Mouse (Mus musculus): Measurements from ENCODE around the gene Comp.

Gene Comp

DNA sequence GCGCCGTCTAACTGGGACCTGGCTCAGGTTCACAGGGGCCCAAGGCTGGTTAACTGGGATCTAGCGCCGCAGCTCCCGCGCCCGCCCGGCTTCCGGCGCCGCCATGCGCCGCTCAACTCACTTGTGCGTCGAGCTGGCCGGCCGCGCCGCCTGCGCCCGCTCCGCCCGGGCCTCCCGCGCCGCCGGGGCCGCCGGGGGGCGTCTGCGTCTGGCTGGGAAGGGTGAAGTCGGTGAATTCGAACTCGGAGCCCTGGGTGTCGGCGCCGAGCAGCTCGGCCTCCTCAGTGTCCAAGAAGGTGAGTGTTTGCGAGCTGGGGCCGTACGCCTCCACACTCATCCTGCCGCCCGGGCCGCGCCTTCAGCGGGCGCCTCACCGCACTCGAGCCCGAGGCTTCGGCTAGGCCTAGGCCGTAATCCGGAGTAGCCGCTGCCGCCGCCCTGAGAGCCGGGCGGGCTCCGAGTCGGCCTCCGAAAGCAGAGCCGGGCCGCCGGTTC is 20.7 kb upstream of the Comp start:
- in situ Hi-C loops (cut with MseI, MboI) = no loop called here

DNA sequence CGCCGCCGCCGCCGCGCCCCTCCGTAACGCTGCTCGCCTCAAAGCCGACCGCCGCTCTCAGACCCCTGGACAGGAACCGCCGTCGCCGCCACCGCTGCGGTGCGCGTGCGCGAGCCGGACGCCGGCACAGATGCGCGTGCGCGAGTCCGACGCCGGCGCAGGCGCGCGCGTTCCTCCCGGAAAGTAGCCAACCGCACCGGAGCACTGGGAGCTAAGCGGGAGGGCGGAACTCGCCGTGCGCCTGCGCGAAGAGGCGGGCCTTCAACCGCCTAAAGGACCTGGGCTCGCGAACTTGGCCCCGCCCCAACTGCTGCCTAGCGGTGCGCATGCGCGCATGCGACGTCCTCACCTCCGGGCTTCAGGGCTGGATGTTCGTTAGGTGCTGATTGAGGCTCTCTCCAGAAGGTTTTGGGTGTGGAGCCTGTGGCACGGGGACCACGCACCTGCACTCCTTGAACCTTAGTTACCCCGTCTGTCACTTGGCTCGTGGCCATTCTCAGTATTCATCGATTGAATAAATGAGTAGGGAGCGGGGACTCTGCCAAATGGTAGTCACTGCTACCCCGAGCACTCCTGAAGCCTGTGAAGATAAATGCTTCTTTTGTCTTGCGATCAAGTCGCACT is 20.1 kb upstream of the Comp start, which contains the start of gene Upf1:
Gene Upf1 (minus strand): TSS at position 85 of the 624 bp plus-strand sequence.
- in situ Hi-C loops (cut with MseI, MboI) = no loop called here

DNA sequence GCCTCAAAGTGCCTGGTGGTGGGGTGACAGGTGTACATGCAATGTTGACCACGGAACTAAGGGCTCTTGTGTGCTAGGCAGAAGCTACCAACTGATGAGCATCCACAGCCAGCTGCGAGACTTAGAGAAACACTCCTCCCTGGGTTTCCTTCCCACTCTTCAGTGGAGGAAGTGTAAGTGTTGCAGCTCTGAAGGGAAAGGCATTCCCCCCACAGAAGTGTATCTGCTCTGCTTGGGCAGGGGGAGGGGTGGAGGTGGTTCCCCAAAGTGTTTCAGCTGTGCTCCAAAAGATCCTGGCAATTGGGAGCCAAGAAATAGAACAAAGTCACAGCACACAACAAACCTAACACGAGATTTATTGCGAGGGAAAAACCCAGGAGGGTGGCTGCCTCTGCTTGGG is 19.4 kb upstream of the Comp start:
- in situ Hi-C loops (cut with MseI, MboI) = no loop called here

GRCm38 (mm10) chr8:70356111-70356510 is 17.2 kb upstream of the Comp start:
- in situ Hi-C loops (cut with MseI, MboI) = no loop called here

- in situ Hi-C loops (cut with MseI, MboI) = no loop called here
Observed at GRCm38 (mm10) chr8:70359411-70359810, 13.9 kb upstream of the Comp start.

GRCm38 (mm10) chr8:70360769-70361168 is 12.6 kb upstream of the Comp start:
- in situ Hi-C loops (cut with MseI, MboI) = no loop called here

GRCm38 (mm10) chr8:70361484-70362032 is 11.8 kb upstream of the Comp start:
- in situ Hi-C loops (cut with MseI, MboI) = no loop called here

DNA sequence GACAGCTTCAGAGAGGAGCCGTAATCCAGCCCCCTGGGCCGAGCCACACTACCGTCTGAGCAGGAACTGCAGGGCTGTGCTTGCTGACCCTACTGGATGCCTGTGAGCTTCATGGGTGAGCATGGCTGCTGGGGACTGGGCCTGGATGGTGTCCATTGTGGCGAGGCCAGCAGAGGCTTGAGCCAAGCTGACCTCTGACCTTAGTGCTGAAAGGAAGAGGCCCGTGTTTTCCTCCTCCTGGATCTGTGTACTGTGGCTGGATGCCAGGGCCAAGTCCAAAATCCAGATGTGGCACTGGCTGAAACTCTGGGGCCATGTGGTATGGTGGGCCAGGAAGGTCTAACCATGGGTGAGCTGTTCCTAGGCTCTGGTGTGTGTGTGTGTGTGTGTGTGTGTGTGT is 9.3 kb upstream of the Comp start:
- in situ Hi-C loops (cut with MseI, MboI) = no loop called here

GRCm38 (mm10) chr8:70366588-70366987 is 6.8 kb upstream of the Comp start:
- in situ Hi-C loops (cut with MseI, MboI) = no loop called here

DNA sequence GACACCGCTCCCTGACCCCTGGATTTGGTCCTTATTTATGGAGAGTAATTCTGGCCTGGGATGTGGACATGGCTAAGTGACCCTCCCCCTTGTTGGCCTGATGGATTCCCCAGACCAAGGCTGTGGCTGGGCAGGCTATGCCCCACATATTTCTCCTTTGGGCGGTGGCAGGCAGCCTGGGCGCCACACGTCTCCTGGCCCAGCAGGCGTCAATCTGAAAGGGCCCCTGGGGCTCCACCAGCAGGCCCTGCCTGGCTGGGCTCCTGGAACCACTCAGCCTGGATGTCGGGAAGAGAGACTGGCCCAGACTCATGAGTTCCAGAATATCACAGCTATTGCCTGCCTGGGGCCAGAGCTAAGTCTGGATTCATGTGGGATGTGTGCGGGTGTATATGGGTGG is 2.9 kb upstream of the Comp start:
- in situ Hi-C loops (cut with MseI, MboI) = no loop called here

DNA sequence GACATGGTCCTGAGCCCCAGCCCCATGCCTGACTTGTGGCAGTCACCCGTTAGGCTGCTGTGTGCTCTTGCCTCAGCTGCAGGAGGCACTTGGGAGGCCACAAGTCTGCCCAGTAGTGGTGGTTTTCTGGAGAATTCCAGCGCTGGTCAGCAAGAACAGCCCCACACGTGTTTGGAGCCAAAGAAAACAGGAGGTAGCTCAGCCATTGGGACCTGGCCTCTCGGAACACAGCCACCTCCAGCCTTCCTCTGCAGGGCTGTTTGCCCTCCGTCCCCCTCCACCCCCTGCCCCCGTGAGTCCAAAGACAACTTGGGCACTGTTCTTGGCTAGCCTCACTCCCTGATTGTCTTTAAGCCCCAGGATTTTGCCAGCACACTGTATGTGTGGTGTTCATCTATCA is 1.4 kb upstream of the Comp start:
- in situ Hi-C loops (cut with MseI, MboI) = no loop called here

DNA sequence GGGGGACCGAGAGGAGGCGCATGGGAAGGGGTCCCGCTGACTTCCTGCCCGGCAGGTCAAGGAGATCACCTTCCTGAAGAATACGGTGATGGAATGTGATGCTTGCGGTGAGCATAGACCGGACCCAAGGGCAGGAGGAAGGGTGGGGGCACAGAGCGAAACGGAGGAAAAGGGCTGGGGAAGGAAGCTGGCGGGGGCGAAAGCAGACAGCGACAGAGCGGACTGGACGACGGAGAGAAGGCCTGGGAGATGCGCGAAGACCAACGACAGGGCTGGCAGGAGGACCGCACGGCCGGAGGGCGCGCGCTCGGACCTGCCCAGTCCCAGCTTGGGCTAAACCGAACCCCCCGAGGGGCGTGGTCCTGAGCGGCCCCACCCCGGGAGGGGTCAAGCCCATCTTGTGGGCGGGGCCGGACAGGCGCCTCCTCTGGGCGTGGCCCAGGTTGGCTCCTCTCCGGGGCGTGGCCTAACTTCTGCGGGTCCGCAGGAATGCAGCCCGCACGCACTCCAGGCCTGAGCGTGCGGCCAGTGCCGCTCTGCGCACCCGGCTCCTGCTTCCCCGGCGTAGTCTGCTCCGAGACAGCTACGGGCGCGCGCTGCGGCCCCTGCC is 1.1 kb downstream of the Comp start:
- in situ Hi-C loops (cut with MseI, MboI) = no loop called here

- in situ Hi-C loops (cut with MseI, MboI) = no loop called here
Observed at GRCm38 (mm10) chr8:70375212-70375859, 2.0 kb downstream of the Comp start.

- in situ Hi-C loops (cut with MseI, MboI) = no loop called here
Observed at GRCm38 (mm10) chr8:70376275-70376741, 3.0 kb downstream of the Comp start.

- in situ Hi-C loops (cut with MseI, MboI) = no loop called here
Observed at GRCm38 (mm10) chr8:70377049-70377448, 3.7 kb downstream of the Comp start.

GRCm38 (mm10) chr8:70380069-70380468 is 6.7 kb downstream of the Comp start:
- in situ Hi-C loops (cut with MseI, MboI) = no loop called here

DNA sequence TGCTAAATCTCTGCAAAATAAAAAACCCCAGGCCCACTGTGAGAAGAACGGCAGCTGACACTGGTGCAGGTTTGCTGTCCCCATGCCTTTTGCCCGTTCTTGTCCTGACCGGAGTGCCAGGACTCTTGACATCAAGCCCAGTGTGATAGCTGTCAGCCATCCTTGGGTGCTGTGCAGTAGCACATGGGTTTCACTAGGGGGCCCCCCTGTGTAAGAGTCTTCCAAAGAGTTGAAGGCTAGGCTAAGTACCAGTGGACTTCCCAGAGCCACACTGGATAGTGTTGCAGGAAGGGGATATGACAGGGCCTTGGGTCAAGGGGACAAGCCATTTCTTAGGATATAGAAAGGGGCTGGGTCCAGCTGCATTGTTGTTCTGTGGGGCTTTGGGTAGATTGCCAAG is 9.9 kb downstream of the Comp start:
- in situ Hi-C loops (cut with MseI, MboI) = no loop called here

- in situ Hi-C loops (cut with MseI, MboI) = no loop called here
Observed at GRCm38 (mm10) chr8:70389678-70390077, 16.3 kb downstream of the Comp start.

DNA sequence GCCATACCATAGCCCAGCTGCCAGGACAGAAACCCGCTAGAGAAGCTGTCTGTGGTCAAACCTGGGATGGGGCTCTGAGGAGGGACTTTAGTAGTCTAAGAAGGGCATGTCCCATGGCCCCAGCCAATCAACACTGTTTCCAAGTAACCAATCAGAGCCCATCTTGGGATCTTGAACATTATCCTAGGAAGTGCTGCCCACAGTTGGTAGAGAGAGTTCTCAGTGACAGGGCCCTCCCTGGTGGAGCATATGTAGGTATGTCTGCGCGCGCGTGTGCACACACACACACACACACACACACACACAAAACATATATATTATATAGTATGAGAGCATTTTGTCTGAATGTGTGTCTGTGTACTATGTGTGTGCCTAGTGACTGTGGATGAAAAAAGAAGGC is 19.7 kb downstream of the Comp start:
- in situ Hi-C loops (cut with MseI, MboI) = no loop called here

GRCm38 (mm10) chr8:70394269-70394998 is 21.1 kb downstream of the Comp start:
- in situ Hi-C loops (cut with MseI, MboI) = no loop called here

DNA sequence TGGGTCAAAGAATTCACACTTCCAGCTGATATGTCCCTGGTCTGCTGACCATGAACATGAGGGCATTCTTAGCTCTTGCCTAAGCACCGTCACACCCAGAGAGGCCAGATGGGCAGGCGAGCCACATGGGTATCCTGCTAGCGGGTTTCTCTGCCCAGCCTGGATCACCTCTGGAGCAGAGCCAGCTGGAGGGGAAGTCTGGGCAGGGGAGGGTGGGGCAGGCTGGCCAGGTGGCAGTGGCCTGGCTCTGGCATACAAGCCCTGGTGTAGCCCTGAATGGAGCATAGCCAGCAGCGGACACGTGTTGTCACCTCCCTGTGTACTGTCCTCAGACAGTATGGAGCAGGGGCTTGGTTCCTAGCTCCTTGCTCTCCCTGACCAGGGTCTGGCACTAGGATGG is 22.3 kb downstream of the Comp start:
- in situ Hi-C loops (cut with MseI, MboI) = no loop called here

- in situ Hi-C loops (cut with MseI, MboI) = no loop called here
Observed at GRCm38 (mm10) chr8:70396184-70396583, 22.8 kb downstream of the Comp start.

Data from mouse trophoblast stem cell (cell line).